Mouse (Mus musculus) heart, postnatal 0 days (tissue): ENCODE data around the gene Runx3.

Source experiments
- CTCF ChIP-seq: IDR thresholded peaks from 2 replicates; pipeline ENCODE4 v1.5.1; 2016; ENCODE audit warnings: antibody characterized with exemption, control low read depth, low read depth
- EP300 ChIP-seq: IDR thresholded peaks from 2 replicates; pipeline ENCODE4 v1.6.1; 2016; ENCODE audit warnings: antibody characterized with exemption, low read depth

DNA sequence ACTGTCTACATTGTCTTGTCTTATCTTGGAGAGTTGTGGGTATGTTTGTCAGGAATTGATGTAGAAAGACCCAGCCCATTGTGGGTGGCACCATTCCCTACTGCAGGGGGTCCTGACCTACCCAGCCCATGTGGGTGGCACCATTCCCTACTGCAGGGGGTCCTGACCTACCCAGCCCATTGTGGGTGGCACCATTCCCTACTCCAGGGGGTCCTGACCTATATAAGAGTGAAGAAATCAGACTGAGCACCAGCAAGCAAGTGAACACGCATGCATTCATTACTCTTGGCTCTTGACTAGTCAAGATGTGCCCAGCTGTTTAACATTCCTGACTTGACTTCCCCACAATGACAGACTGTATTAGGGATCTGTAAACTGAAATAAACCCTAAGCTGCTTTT is 69.9 kb downstream of the Runx3 start:
- TF ChIP-seq EP300, result no peak
- TF ChIP-seq CTCF, result no peak
